Mouse (Mus musculus) heart, adult 2 months (tissue): Measurements from ENCODE around the gene Tmem259.

Experiments used
- CTCF ChIP-seq: fragments of 200-600 bp; IDR thresholded peaks from 2 replicates; pipeline ENCODE4 v1.8.1; 2022; ENCODE audit warnings: antibody characterized with exemption, mild to moderate bottlenecking, moderate library complexity
- EP300 ChIP-seq: fragments of 200-500 bp; IDR thresholded peaks from 2 replicates; pipeline ENCODE4 v1.6.1; 2011; ENCODE audit warnings: low read depth, low read length, control low read depth; ENCODE audit not compliant: insufficient read depth
- POLR2A ChIP-seq: fragments of 200-500 bp; IDR thresholded peaks from 2 replicates; pipeline ENCODE4 v1.6.1; 2011; ENCODE audit warnings: mild to moderate bottlenecking, low read depth, low read length, control low read depth; ENCODE audit not compliant: insufficient read depth

GRCm38 (mm10) chr10:79991548-79991947 lies 7.4 kb upstream of the Tmem259 start:
- TF ChIP-seq POLR2A: no peak
- peak; percentile 49 for TF ChIP-seq CTCF
- TF ChIP-seq EP300: no peak
